Mouse (Mus musculus) embryonic fibroblast, embryonic 13.5 days (primary cell): ENCODE results near the gene Ccdc148. TPM values are rescaled to one million over a fixed set of nuclear protein-coding genes. Genes with fewer than 3 reads are reported as not detected.

Experiments used
- H3K27ac ChIP-seq: 2 replicates; pipeline ENCODE4 v1.5.1; 2012; ENCODE audit warnings: low read length, control low read depth, inconsistent platforms; ENCODE audit not compliant: insufficient read depth
- H3K4me1 ChIP-seq: 2 replicates; pipeline ENCODE4 v1.6.1; 2011; ENCODE audit warnings: low read length; ENCODE audit not compliant: control insufficient read depth, insufficient read depth
- H3K4me3 ChIP-seq: 2 replicates; pipeline ENCODE4 v1.5.1; 2011; ENCODE audit warnings: mild to moderate bottlenecking, control low read depth, low read length; ENCODE audit not compliant: insufficient read depth
- CTCF ChIP-seq: IDR thresholded peaks from 2 replicates; pipeline ENCODE4 v1.5.1; 2011; ENCODE audit warnings: mild to moderate bottlenecking, control low read depth, low read length, moderate library complexity, borderline replicate concordance; ENCODE audit not compliant: insufficient read depth
- POLR2A ChIP-seq: IDR thresholded peaks from 2 replicates; pipeline ENCODE4 v1.6.1; 2011; ENCODE audit warnings: low read depth, mild to moderate bottlenecking, control low read depth, low read length, moderate library complexity
- polyA plus RNA-seq: library from polyadenylated mRNA; stranded (reverse); fragments of >200 nt; gene quantifications from 2 replicates; pipeline ENCODE4 v1.2.4, GENCODE M21; 2011; ENCODE audit warnings: low read depth; ENCODE audit not compliant: missing spikeins, insufficient read length

Gene Ccdc148
- polyA plus RNA-seq, 1 experiment: 0.12 TPM

GRCm38 (mm10) chr2:58952101-58952500, 208.4 kb downstream of the Ccdc148 start:
- Histone ChIP-seq H3K4me3 (no peak overlapping the region), H3K4me1 (no peaks in the 10 kb centered on the region), H3K27ac (no peak overlapping the region)
- TF ChIP-seq POLR2A: no peak

- no peak for TF ChIP-seq POLR2A
- no peak for TF ChIP-seq CTCF
- no peak overlapping the region for H3K4me3 ChIP-seq
- no peaks in the 10 kb centered on the region for H3K4me1 ChIP-seq
- no peak overlapping the region for H3K27ac ChIP-seq
These were observed 211.7 kb downstream of the Ccdc148 start for GRCm38 (mm10) chr2:58948796-58949195.

GRCm38 (mm10) chr2:58941361-58941760, 219.1 kb downstream of the Ccdc148 start:
- TF ChIP-seq CTCF: no peak
- no peak for TF ChIP-seq POLR2A
- Histone ChIP-seq H3K4me1 (no peaks in the 10 kb centered on the region), H3K4me3 (no peak overlapping the region), H3K27ac (no peak overlapping the region)

GRCm38 (mm10) chr2:58925551-58925950, 234.9 kb downstream of the Ccdc148 start:
- Histone ChIP-seq H3K4me3 (no peak overlapping the region), H3K4me1 (no peaks in the 10 kb centered on the region), H3K27ac (no peak overlapping the region)
- TF ChIP-seq POLR2A (no peak), CTCF (no peak)

- no peak for TF ChIP-seq CTCF
- TF ChIP-seq POLR2A: no peak
- Histone ChIP-seq H3K4me3 (no peak overlapping the region), H3K27ac (no peak overlapping the region), H3K4me1 (no peaks in the 10 kb centered on the region)
These were observed 242.1 kb downstream of the Ccdc148 start for GRCm38 (mm10) chr2:58918351-58918750.

GRCm38 (mm10) chr2:58912339-58912738, 248.1 kb downstream of the Ccdc148 start:
- no peak overlapping the region for H3K27ac ChIP-seq
- H3K4me1 ChIP-seq: no peaks in the 10 kb centered on the region
- no peak overlapping the region for H3K4me3 ChIP-seq
- no peak for TF ChIP-seq POLR2A
- no peak for TF ChIP-seq CTCF

GRCm38 (mm10) chr2:58906814-58907516, 253.5 kb downstream of the Ccdc148 start:
- Histone ChIP-seq H3K27ac (no peak overlapping the region), H3K4me3 (no peak overlapping the region), H3K4me1 (no peaks in the 10 kb centered on the region)
- no peak for TF ChIP-seq POLR2A

- Histone ChIP-seq H3K4me3 (no peak overlapping the region), H3K27ac (no peak overlapping the region), H3K4me1 (no peaks in the 10 kb centered on the region)
- TF ChIP-seq POLR2A: no peak
These were observed 255.4 kb downstream of the Ccdc148 start for GRCm38 (mm10) chr2:58905057-58905456.

- Histone ChIP-seq H3K27ac (no peak overlapping the region), H3K4me1 (no peaks in the 10 kb centered on the region), H3K4me3 (no peak overlapping the region)
- TF ChIP-seq POLR2A: no peak
- no peak for TF ChIP-seq CTCF
These were observed 280.6 kb downstream of the Ccdc148 start for GRCm38 (mm10) chr2:58879876-58880275.

- Histone ChIP-seq H3K4me3 (no peak within 1 kb of the TSS), H3K27ac (no peak within 1 kb of the TSS), H3K4me1 (no peaks in the 10 kb centered on the region)
- TF ChIP-seq POLR2A: no peak
These were observed 301.3 kb downstream of the Ccdc148 start, which contains the start of gene Gm11099 for GRCm38 (mm10) chr2:58859134-58859533. TSS of gene Gm11099 (plus strand) at chr2:58859434.

- Histone ChIP-seq H3K4me3 (no peak overlapping the region), H3K27ac (no peak overlapping the region), H3K4me1 (no peaks in the 10 kb centered on the region)
- TF ChIP-seq POLR2A: no peak
These were observed 316.0 kb downstream of the Ccdc148 start for GRCm38 (mm10) chr2:58844499-58844898.
